Mouse (Mus musculus) megakaryocyte, embryonic 14.5 days (primary cell): Measurements from ENCODE around the gene Dlgap5.

Experiments used
- FLI1 ChIP-seq: IDR thresholded peaks from 2 replicates; pipeline ENCODE4 v1.6.1; 2012; ENCODE audit warnings: low read length, inconsistent platforms, mixed read lengths
- GATA1 ChIP-seq: IDR thresholded peaks from 3 replicates; pipeline ENCODE4 v1.6.1; 2012; ENCODE audit warnings: mixed read lengths, low read length, inconsistent platforms, borderline replicate concordance

GRCm38 (mm10) chr14:47384653-47385052 is 33.6 kb downstream of the Dlgap5 start:
- TF ChIP-seq GATA1 = no peak
- TF ChIP-seq FLI1 = no peak
